Mouse (Mus musculus) thymus, adult 2 months (tissue): ENCODE results near the gene Kif21a. TPM values are rescaled to one million over a fixed set of nuclear protein-coding genes. Genes with fewer than 3 reads are reported as not detected.

ENCODE experiments used
- DNase-seq: peaks from one replicate; pipeline ENCODE4 v3.0.0; 2021
- H3K27ac ChIP-seq: fragments of 200-500 bp; 2 replicates; pipeline ENCODE4 v1.5.1; 2012; ENCODE audit warnings: low read length, control low read depth; ENCODE audit not compliant: control insufficient read depth, insufficient read depth
- H3K27me3 ChIP-seq: fragments of 200-500 bp; 2 replicates; pipeline ENCODE4 v1.6.1; 2012; ENCODE audit warnings: mild to moderate bottlenecking, low read length, moderate library complexity, mixed read lengths; ENCODE audit not compliant: control insufficient read depth, insufficient read depth
- H3K36me3 ChIP-seq: fragments of 200-500 bp; 2 replicates; pipeline ENCODE4 v1.6.1; 2012; ENCODE audit warnings: mild to moderate bottlenecking, low read length, moderate library complexity; ENCODE audit not compliant: control insufficient read depth, insufficient read depth
- H3K4me1 ChIP-seq: fragments of 200-500 bp; replicated peaks from 2 replicates; pipeline ENCODE4 v1.6.1; 2012; ENCODE audit warnings: low read length; ENCODE audit not compliant: control insufficient read depth, insufficient read depth
- H3K4me3 ChIP-seq: fragments of 200-500 bp; 2 replicates; pipeline ENCODE4 v1.5.1; 2012; ENCODE audit warnings: mild to moderate bottlenecking, low read length, control low read depth, moderate library complexity; ENCODE audit not compliant: control insufficient read depth, insufficient read depth
- CTCF ChIP-seq: fragments of 200-500 bp; IDR thresholded peaks from 2 replicates; pipeline ENCODE4 v1.5.1; 2012; ENCODE audit warnings: mild to moderate bottlenecking, control low read depth, low read length, moderate library complexity, borderline replicate concordance; ENCODE audit not compliant: control insufficient read depth, poor library complexity, insufficient read depth; ENCODE audit errors: extremely low read depth
- POLR2A ChIP-seq: fragments of 200-500 bp; IDR thresholded peaks from 2 replicates; pipeline ENCODE4 v1.6.1; 2012; ENCODE audit warnings: mild to moderate bottlenecking, low read length, control low read depth, moderate library complexity; ENCODE audit not compliant: control insufficient read depth, poor library complexity, insufficient read depth; ENCODE audit errors: extremely low read depth
- WGBS: fragments of 180-500 bp; shearing (Covaris S2); methylation state at CpG from one replicate; pipeline ENCODE4 v1.1.7; 2018; 5-methylcytosine and 5-hydroxymethylcytosine counted together
- polyA plus RNA-seq: library from polyadenylated mRNA; depleted of rRNA; stranded (reverse); fragments of >200 nt; gene quantifications from 2 replicates; pipeline ENCODE4 v1.2.3, GENCODE M21; 2012

The Kif21a gene
- polyA plus RNA-seq, 1 experiment: 1.5 TPM

DNA sequence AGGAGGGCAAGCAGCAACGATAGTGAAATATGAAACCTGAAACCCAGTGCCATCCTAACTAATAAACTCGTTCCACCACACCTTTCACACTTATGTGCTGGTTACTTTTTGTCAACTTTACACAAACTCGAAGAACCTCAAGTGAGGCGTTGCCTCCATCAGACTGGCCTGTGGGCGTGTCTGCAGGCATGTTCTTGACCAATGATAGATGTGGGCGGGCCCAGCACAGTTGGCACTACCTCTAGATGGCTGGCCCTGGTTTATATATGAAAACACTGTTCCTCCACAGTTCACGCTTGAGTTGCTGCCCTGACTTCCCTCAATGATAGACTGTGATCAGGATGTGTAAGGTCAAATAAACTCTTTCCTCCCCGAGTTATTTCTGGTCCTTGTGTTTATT, 3.2 kb downstream of the Kif21a start:
- no peak overlapping the region for H3K27ac ChIP-seq
- H3K4me1 ChIP-seq: no peaks in the 10 kb centered on the region
- 81% methylated on average over 8 of the region's 8 CpGs for WGBS
- no peak overlapping the region for H3K4me3 ChIP-seq
- H3K36me3 ChIP-seq: no peaks in the 10 kb centered on the region
- no peaks in the 10 kb centered on the region; the same call in 1 of the 2 replicates for H3K27me3 ChIP-seq
- no peak for TF ChIP-seq POLR2A
- no peak for TF ChIP-seq CTCF
- no peak for DNase-seq

DNA sequence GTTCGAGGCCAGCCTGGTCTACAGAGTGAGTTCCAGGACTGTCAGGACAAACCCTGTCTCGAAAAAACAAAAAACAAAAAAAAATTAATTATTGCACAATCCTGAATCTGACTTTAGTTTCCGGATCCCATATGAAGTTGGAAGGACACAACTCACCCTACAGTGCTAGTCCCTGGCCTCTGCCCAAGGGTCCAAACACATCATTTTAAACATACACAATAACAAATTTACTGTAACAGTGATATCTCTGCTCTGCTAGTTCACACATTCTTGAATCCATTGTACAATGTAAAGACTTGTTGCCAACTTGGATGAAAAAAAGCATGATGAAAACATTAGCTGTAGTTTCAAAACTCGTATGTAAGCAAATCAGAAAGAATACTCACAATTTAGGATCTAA, 6.5 kb downstream of the Kif21a start:
- no peaks in the 10 kb centered on the region for H3K36me3 ChIP-seq
- H3K27ac ChIP-seq: no peak overlapping the region
- no peak for DNase-seq
- TF ChIP-seq CTCF (no peak), POLR2A (no peak)
- H3K4me1 ChIP-seq: no peaks in the 10 kb centered on the region
- no peak overlapping the region for H3K4me3 ChIP-seq
- H3K27me3 ChIP-seq: no peaks in the 10 kb centered on the region
- 90% methylated on average over 4 of the region's 4 CpGs for WGBS

DNA sequence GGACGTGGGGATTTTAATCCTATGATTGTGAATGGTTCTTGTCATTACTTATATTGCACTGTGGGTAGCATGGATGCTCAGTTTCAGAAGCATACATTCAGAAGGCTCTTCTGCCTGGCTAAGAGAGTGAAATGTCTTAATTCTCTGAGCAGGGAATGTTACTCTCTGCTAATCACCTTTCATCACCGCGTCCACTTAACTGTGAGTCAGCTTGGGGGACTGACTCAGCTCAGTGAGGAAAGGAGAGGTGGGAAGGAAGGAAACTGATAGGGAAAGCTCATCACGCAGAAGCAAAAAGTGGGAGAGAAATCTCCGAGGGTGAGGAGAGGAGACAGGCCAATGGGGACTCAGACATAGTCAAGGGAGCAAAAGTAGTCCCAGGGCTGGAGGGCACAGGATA, 10.9 kb downstream of the Kif21a start:
- no peak overlapping the region for H3K27ac ChIP-seq
- DNase-seq: no peak

DNA sequence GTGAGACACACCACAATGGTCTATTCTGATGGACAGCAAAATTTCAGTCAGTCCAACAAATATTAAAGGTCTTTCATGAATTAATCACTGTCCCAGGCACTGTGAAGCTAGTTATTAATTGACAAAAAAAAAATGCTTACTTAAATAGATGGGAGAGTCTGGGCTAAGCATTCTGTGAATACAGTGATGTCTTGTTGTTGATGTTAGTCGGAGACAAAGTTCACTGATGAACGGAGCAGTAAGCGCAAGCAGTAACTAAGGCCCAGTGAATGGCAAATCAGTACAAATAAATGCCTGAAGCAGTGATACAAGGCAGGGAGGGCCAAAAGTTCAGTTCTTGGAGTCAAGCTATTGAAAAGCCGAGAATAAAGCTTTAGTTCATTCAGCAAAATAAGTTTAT, 15.7 kb downstream of the Kif21a start:
- no peaks in the 10 kb centered on the region for H3K4me1 ChIP-seq
- H3K27me3 ChIP-seq: no peaks in the 10 kb centered on the region
- no peaks in the 10 kb centered on the region for H3K36me3 ChIP-seq
- H3K4me3 ChIP-seq: no peak overlapping the region
- no peak for DNase-seq
- WGBS: 92% methylated on average over 4 of the region's 4 CpGs
- TF ChIP-seq CTCF: no peak
- TF ChIP-seq POLR2A: no peak
- no peak overlapping the region for H3K27ac ChIP-seq

More for the DNA sequence above, 10.9 kb downstream of the Kif21a start:
- no peaks in the 10 kb centered on the region for H3K27me3 ChIP-seq
- no peaks in the 10 kb centered on the region for H3K36me3 ChIP-seq
- 91% methylated on average over 5 of the region's 5 CpGs for WGBS
- no peaks in the 10 kb centered on the region for H3K4me1 ChIP-seq
- no peak overlapping the region for H3K4me3 ChIP-seq
- TF ChIP-seq POLR2A (no peak), CTCF (no peak)

DNA sequence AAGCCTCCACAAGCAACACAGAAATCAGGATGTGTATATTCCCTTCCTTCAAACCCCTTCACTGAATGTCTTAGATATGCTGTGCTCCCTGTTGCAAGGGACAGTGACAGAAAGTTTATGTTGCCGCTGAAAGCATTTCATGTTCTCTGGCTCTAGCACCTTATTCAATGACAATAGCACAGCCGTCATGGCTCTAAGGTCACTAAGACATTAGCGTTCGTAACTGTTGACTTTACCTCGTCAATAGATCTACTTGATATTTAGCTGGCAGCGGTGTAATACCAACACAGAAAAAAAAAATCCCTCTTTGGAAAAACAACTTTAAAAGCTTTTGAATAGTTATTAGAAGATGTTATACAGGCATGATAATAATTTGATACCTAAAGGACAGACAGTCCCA, 16.2 kb downstream of the Kif21a start:
- H3K4me3 ChIP-seq: no peak overlapping the region
- 97% methylated on average over 6 of the region's 6 CpGs for WGBS
- H3K27ac ChIP-seq: no peak overlapping the region
- DNase-seq: no peak
- no peaks in the 10 kb centered on the region for H3K36me3 ChIP-seq
- no peaks in the 10 kb centered on the region for H3K4me1 ChIP-seq
- no peaks in the 10 kb centered on the region for H3K27me3 ChIP-seq
- TF ChIP-seq POLR2A: no peak
- no peak for TF ChIP-seq CTCF

DNA sequence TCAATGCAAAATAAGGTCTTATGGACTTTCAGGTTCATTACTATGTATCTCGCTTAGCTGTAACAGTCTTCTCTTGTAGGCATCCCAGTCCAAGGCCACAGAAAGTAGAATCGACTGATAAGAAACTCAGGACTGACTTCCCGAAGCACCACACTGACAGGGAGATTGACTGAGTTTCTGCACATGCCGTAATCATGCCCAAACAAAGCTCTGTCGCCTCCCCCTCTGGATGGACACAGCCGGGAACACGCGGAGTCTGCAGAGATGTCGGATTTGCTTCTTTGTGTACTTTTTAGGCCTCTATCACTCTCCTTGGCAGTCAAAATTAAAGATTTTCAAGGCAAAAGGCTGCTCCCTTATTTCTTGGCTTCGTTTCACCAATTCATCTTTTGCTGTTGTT, 20.8 kb downstream of the Kif21a start:
- WGBS: 92% methylated on average over 10 of the region's 10 CpGs
- Histone ChIP-seq H3K36me3 (no peaks in the 10 kb centered on the region), H3K27me3 (no peaks in the 10 kb centered on the region), H3K27ac (no peak overlapping the region), H3K4me1 (no peaks in the 10 kb centered on the region), H3K4me3 (no peak overlapping the region)
- TF ChIP-seq POLR2A: no peak
- TF ChIP-seq CTCF: no peak
- no peak for DNase-seq

DNA sequence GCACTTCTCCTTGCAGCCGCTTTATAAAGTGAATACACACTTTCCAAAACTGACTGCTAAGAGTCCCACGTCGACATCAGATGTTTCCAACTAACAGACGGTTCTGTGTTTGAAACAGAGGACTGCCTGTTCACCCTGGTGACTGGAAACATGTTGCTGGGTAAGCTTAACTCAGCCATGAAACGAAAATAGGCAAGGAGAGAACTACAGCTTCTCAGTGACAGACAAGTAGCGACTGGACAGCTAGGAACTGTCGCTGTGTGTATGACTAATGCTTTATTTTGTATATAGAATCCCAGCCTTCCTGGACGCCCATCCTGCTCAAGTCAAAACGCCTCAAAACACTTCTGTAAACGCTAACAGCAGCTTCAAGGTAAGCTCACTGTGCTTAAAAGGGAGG, 21.3 kb downstream of the Kif21a start:
- no peak for TF ChIP-seq POLR2A
- TF ChIP-seq CTCF: no peak

More for the DNA sequence above, 21.3 kb downstream of the Kif21a start:
- no peaks in the 10 kb centered on the region for H3K27me3 ChIP-seq
- no peak overlapping the region for H3K4me3 ChIP-seq
- no peaks in the 10 kb centered on the region for H3K36me3 ChIP-seq
- no peak for DNase-seq
- H3K27ac ChIP-seq: no peak overlapping the region
- no peaks in the 10 kb centered on the region for H3K4me1 ChIP-seq
- 87% methylated on average over 10 of the region's 10 CpGs for WGBS
